Mouse (Mus musculus): ENCODE data around the gene Cacna1a. TPM values are rescaled to one million over a fixed set of nuclear protein-coding genes. Genes with fewer than 3 reads are reported as not detected.

Cacna1a gene
- polyA plus RNA-seq, 1 experiment from 2014 or later, result 3.8 TPM

DNA sequence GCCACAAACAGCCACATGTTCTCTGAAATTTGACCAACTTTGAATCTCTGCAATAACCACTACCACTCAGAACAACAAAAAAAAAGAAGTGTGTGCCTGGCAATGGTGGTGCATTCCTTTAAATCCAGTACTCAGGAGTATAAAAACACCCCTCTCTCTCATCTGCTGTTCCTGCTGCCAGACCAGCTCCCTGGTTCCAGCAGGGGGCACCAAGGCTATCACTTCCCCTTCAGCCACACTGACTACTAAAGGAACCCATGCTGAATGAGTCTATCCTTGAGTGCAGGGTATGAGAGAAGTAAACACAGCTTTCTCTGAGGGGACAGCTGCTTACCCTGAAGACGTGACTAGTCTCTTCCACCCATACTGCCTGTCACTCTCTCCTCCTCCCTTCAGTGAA, 197.1 kb downstream of the Cacna1a start:
- Histone ChIP-seq H3K4me2 (no peak overlapping the region), H3K4me1 (ENCODE audit: insufficient read depth) (no peaks in the 10 kb centered on the region), H3K4me3 (ENCODE audit: low read depth, low read length) (no peak overlapping the region), H3K36me3 (ENCODE audit: insufficient read depth) (no peaks in the 10 kb centered on the region), H3K9ac (no peak overlapping the region), H3K27ac (ENCODE audit: low read depth) (no peak overlapping the region), H3K9me3 (ENCODE audit: low read depth, low read length) (no peaks in the 10 kb centered on the region), H3K27me3 (ENCODE audit: insufficient read depth, low read length) (no peaks in the 10 kb centered on the region)
- ATAC-seq (ENCODE audit: insufficient read depth) (no peak), DNase-seq (peak; percentile 20)
- peak; percentile 39; the same call in 1 of the 2 replicates for TF ChIP-seq CTCF (IDR thresholded peaks at IDR 0.05; ENCODE audit: low read depth)
- WGBS, result 19% methylated on average over 1 of the region's 1 CpGs

- H3K27ac ChIP-seq (ENCODE audit: low read depth), result no peak overlapping the region
- H3K27me3 ChIP-seq (ENCODE audit: insufficient read depth, low read length), result no peaks in the 10 kb centered on the region
- H3K4me3 ChIP-seq (ENCODE audit: low read depth, low read length), result no peak overlapping the region
- no peaks in the 10 kb centered on the region for H3K36me3 ChIP-seq (ENCODE audit: insufficient read depth)
- H3K9me3 ChIP-seq (ENCODE audit: low read depth, low read length), result no peaks in the 10 kb centered on the region
- DNase-seq (no peak), ATAC-seq (ENCODE audit: insufficient read depth) (no peak)
- no peak overlapping the region for H3K9ac ChIP-seq
- H3K4me1 ChIP-seq (ENCODE audit: insufficient read depth), result no peaks in the 10 kb centered on the region
- 43% methylated on average over 2 of the region's 2 CpGs for WGBS
- no peak for TF ChIP-seq CTCF (IDR thresholded peaks at IDR 0.05; ENCODE audit: low read depth)
- H3K4me2 ChIP-seq, result no peak overlapping the region
These were observed 198.0 kb downstream of the Cacna1a start for GRCm38 (mm10) chr8:84586221-84586620.

GRCm38 (mm10) chr8:84588498-84588897, 200.3 kb downstream of the Cacna1a start:
- Histone ChIP-seq H3K4me3 (ENCODE audit: low read depth, low read length) (no peak overlapping the region), H3K36me3 (ENCODE audit: insufficient read depth) (no peaks in the 10 kb centered on the region), H3K4me2 (no peak overlapping the region), H3K27ac (ENCODE audit: low read depth) (no peak overlapping the region), H3K4me1 (ENCODE audit: insufficient read depth) (no peaks in the 10 kb centered on the region), H3K27me3 (ENCODE audit: insufficient read depth, low read length) (no peaks in the 10 kb centered on the region), H3K9ac (no peak overlapping the region), H3K9me3 (ENCODE audit: low read depth, low read length) (no peaks in the 10 kb centered on the region)
- ATAC-seq (ENCODE audit: insufficient read depth) (no peak), DNase-seq (peak; percentile 25)
- TF ChIP-seq CTCF (IDR thresholded peaks at IDR 0.05; ENCODE audit: low read depth), result no peak
- WGBS, result 65% methylated on average over 11 of the region's 11 CpGs

DNA sequence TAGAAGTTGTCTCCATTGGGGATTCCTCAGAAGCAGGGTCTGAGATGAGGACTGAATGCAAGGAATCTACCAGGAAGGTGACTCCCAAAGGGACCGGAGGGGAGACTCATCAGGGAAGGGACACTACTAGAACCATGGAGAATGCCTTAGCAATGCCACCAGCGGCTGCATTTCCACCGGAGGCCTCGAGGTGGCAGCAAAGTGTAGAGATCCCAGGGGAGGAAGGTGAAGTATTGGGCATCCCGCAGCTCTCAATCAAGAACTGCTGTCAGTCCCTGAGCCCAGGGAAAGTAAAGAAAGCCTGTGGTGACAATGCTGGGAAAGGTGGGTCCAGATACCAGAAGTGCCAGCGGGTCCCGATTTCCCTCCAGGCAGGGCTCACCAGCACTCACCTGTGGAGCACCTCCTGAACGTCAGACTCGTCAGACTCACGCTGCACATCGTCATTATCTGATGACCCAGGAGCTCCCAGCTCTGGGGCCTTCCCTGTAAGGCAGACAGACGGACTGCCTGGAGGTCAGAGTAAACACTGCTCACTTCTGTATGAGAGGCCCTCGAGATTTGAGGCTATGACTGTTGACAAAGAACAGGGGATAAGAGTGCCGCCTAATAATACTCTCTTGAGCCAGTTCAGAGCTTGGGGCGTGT, 203.9 kb downstream of the Cacna1a start:
- H3K27me3 ChIP-seq (ENCODE audit: insufficient read depth, low read length), result 0 out of 2 replicates have a peak, but pooled peaks cover 4% of the 10 kb centered on the region
- no peaks in the 10 kb centered on the region for H3K36me3 ChIP-seq (ENCODE audit: insufficient read depth)
- H3K4me1 ChIP-seq (ENCODE audit: insufficient read depth), result no peaks in the 10 kb centered on the region
- no peak overlapping the region for H3K4me3 ChIP-seq (ENCODE audit: low read depth, low read length)
- no peak overlapping the region for H3K27ac ChIP-seq (ENCODE audit: low read depth)
- peak; percentile 25 for ATAC-seq (ENCODE audit: insufficient read depth)
- TF ChIP-seq CTCF (IDR thresholded peaks at IDR 0.05; ENCODE audit: low read depth), result peak; percentile 93
- 12% methylated on average over 15 of the region's 15 CpGs for WGBS
- peak; percentile 89 for DNase-seq
- H3K9me3 ChIP-seq (ENCODE audit: low read depth, low read length), result no peaks in the 10 kb centered on the region
- H3K4me2 ChIP-seq, result peak overlapping the region; percentile 10; the same call in 1 of the 2 replicates
- no peak overlapping the region for H3K9ac ChIP-seq

DNA sequence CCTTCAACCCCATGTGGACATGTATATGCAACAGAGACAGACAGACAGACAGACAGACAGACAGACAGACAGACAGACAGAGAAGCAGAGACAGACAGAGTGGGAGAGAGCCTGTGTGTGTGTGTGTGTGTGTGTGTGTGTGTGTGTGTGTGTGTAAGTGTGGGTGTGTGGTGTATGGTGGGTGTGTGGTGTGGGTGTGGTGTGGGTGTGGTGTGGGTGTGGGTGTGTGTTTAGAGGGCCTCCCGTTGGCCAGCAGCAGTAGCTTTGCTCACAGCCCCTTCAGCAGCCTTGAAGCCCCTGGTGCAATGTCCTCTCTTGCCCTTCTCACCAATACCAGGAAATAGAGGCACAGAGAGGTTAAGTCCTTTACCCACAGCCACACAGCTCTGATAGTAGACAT, 204.9 kb downstream of the Cacna1a start:
- 64% methylated on average over 1 of the region's 1 CpGs for WGBS
- Histone ChIP-seq H3K27me3 (ENCODE audit: insufficient read depth, low read length) (0 out of 2 replicates have a peak, but pooled peaks cover 4% of the 10 kb centered on the region), H3K27ac (ENCODE audit: low read depth) (no peak overlapping the region), H3K9ac (no peak overlapping the region), H3K4me1 (ENCODE audit: insufficient read depth) (no peaks in the 10 kb centered on the region), H3K4me2 (no peak overlapping the region), H3K9me3 (ENCODE audit: low read depth, low read length) (no peaks in the 10 kb centered on the region), H3K36me3 (ENCODE audit: insufficient read depth) (no peaks in the 10 kb centered on the region), H3K4me3 (ENCODE audit: low read depth, low read length) (no peak overlapping the region)
- TF ChIP-seq CTCF (IDR thresholded peaks at IDR 0.05; ENCODE audit: low read depth), result no peak
- ATAC-seq (ENCODE audit: insufficient read depth), result no peak
- DNase-seq, result no peak

DNA sequence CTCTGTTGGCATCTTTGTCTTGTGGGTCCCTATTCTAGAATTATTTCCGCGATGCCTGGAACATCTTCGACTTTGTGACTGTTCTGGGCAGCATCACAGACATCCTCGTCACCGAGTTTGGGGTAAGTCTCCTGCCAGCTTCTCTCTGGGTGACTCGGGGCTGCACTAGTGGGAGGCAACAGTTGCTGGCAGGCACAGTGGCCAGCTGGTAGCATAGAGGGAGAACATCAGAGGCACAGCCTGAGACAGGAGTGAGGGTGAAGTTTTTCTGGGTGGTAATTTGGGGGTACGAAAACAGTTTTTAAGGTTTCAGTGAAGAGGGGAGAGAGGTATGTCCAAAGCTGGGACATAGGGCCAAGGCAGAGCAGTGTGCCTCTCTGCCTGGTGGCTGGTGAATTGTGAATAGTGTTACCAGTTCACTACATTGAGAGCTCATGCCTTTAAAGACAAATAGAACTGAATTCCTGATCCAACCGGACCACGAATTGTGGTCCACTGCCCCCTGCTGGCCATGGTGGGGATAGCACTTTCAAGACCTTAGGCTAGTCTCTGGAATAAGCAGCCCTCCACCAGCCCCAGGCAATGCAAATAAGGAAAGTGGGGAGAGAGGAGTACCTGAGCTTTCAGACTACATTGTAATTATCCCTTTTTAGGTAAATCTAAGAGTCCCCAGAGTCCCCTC, 206.0 kb downstream of the Cacna1a start:
- no peak overlapping the region for H3K4me3 ChIP-seq (ENCODE audit: low read depth, low read length)
- no peaks in the 10 kb centered on the region for H3K9me3 ChIP-seq (ENCODE audit: low read depth, low read length)
- H3K4me2 ChIP-seq, result no peak overlapping the region
- no peak overlapping the region for H3K9ac ChIP-seq
- no peaks in the 10 kb centered on the region for H3K36me3 ChIP-seq (ENCODE audit: insufficient read depth)
- peak; percentile 92 for DNase-seq
- no peaks in the 10 kb centered on the region for H3K4me1 ChIP-seq (ENCODE audit: insufficient read depth)
- ATAC-seq (ENCODE audit: insufficient read depth), result no peak
- no peak overlapping the region for H3K27ac ChIP-seq (ENCODE audit: low read depth)
- peak; percentile 93 for TF ChIP-seq CTCF (IDR thresholded peaks at IDR 0.05; ENCODE audit: low read depth)
- 68% methylated on average over 9 of the region's 9 CpGs for WGBS
- 0 out of 2 replicates have a peak, but pooled peaks cover 4% of the 10 kb centered on the region for H3K27me3 ChIP-seq (ENCODE audit: insufficient read depth, low read length)

GRCm38 (mm10) chr8:84595648-84596047, 207.4 kb downstream of the Cacna1a start:
- DNase-seq (peak; percentile 85), ATAC-seq (ENCODE audit: insufficient read depth) (no peak)
- no peak overlapping the region for H3K9ac ChIP-seq
- no peak overlapping the region for H3K4me3 ChIP-seq (ENCODE audit: low read depth, low read length)
- 19% methylated on average over 9 of the region's 9 CpGs for WGBS
- H3K4me1 ChIP-seq (ENCODE audit: insufficient read depth), result no peaks in the 10 kb centered on the region
- H3K4me2 ChIP-seq, result no peak overlapping the region
- H3K27ac ChIP-seq (ENCODE audit: low read depth), result no peak overlapping the region
- no peaks in the 10 kb centered on the region for H3K9me3 ChIP-seq (ENCODE audit: low read depth, low read length)
- TF ChIP-seq CTCF (IDR thresholded peaks at IDR 0.05; ENCODE audit: low read depth), result peak; percentile 79
- H3K36me3 ChIP-seq (ENCODE audit: insufficient read depth), result no peaks in the 10 kb centered on the region
- H3K27me3 ChIP-seq (ENCODE audit: insufficient read depth, low read length), result 0 out of 2 replicates have a peak, but pooled peaks cover 4% of the 10 kb centered on the region
